Mouse (Mus musculus): Measurements from ENCODE around the gene 1700017B05Rik.
"Not testable (repeated sequence)": the region's sequence is repeated elsewhere in the genome, so short reads cannot be mapped to it uniquely, and the experiment has no call there.

The 1700017B05Rik gene

GRCm38 (mm10) chr9:57220356-57220755, 42.1 kb downstream of the 1700017B05Rik start:
- DNase-seq (ENCODE audit: low read depth in 2 of 2, low spot score in 2 of 2), result peak in 1 of 2 experiments; percentile 25

GRCm38 (mm10) chr9:57219511-57219910, 42.9 kb downstream of the 1700017B05Rik start:
- DNase-seq (ENCODE audit: low read depth in 2 of 2, low spot score in 2 of 2), result no peak

GRCm38 (mm10) chr9:57218776-57219175, 43.6 kb downstream of the 1700017B05Rik start:
- no peak for DNase-seq (ENCODE audit: low read depth in 2 of 2, low spot score in 2 of 2)

- DNase-seq (ENCODE audit: low read depth in 2 of 2, low spot score in 2 of 2), result no peak
Measured at GRCm38 (mm10) chr9:57217220-57217619, 45.2 kb downstream of the 1700017B05Rik start.

GRCm38 (mm10) chr9:57214500-57214899, 47.9 kb downstream of the 1700017B05Rik start:
- DNase-seq (ENCODE audit: low read depth in 2 of 2, low spot score in 2 of 2), result no peak

GRCm38 (mm10) chr9:57212448-57213222, 49.8 kb downstream of the 1700017B05Rik start:
- DNase-seq (ENCODE audit: low read depth in 2 of 2, low spot score in 2 of 2), result no peak

GRCm38 (mm10) chr9:57209316-57209715, 53.1 kb downstream of the 1700017B05Rik start:
- peak in 1 of 2 experiments; percentile 38 for DNase-seq (ENCODE audit: low read depth in 2 of 2, low spot score in 2 of 2)

GRCm38 (mm10) chr9:57206896-57207295, 55.5 kb downstream of the 1700017B05Rik start:
- no peak for DNase-seq (ENCODE audit: low read depth in 2 of 2, low spot score in 2 of 2)

- not testable (repeated sequence) for DNase-seq (ENCODE audit: low read depth in 2 of 2, low spot score in 2 of 2)
Measured at GRCm38 (mm10) chr9:57203571-57203970, 58.8 kb downstream of the 1700017B05Rik start.
